Mouse (Mus musculus) ES-Bruce4 (cell line): ENCODE measurements around the gene Znrf1.

ENCODE experiments used
- EP300 ChIP-seq: IDR thresholded peaks from 2 replicates; pipeline ENCODE4 v1.6.1; 2011; ENCODE audit warnings: low read depth, low read length; ENCODE audit not compliant: insufficient read depth
- POLR2A ChIP-seq: IDR thresholded peaks from one replicate; pipeline ENCODE4 v1.8.1; 2011; ENCODE audit warnings: low read length; ENCODE audit not compliant: insufficient read depth

- TF ChIP-seq POLR2A (no peak), EP300 (no peak)
Observed at GRCm38 (mm10) chr8:111574016-111574415, 38.1 kb downstream of the Znrf1 start.
